Mouse (Mus musculus) left cerebral cortex, postnatal 4 days (tissue): ENCODE results near the gene Tmem94. TPM values are rescaled to one million over a fixed set of nuclear protein-coding genes. Genes with fewer than 3 reads are reported as not detected.

Experiments
- DNase-seq: peaks from one replicate; pipeline ENCODE4 v3.0.0-alpha.2; 2022
- intact Hi-C: fragments of 180-260 bp; cut with DNase I; formaldehyde crosslinking; loops from one replicate; pipeline ENCODE4 v1.15.1; 2025
- total RNA-seq, 2 experiments: library from RNA; stranded (reverse); gene quantifications; 2 replicates each; pipeline ENCODE4 v1.2.3; 2021

Tmem94 gene
- total RNA-seq, 2 experiments from 2014 or later, result 37.3 to 44.1 TPM

DNA sequence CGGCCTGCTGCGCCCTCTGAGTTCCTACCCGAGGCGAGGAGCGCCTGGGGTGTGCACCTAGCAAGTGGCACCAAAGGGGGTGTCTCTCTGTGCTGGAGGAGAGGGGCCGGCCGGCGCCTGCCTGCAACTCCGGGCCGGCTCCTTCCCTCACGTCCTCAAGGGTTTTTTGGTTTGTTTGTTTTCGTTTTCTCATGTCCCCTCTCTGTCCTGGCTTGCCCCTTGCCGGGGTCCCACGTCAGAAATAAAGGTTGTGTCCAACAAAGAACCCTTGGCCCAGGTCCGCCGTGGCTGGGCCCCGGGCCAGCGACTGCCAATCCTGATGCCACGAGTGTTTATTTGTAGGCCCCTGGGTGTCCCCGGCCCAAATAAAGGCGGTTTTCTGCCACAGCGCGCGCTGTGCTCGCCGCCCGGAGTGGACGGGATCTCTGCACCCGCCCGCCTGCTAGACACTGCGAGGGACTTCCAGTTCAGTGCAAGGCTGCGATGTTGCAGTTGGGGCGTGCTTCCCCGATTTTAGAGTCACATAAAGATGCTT lies 441 bp downstream of the Tmem94 start:
- intact Hi-C loops, result loop anchor here (5.0 kb wide), 1 partner anchor 47 kb away; the partner anchor contains the start of genes Caskin2 and Tsen54
- DNase-seq, result peak; percentile 70

DNA sequence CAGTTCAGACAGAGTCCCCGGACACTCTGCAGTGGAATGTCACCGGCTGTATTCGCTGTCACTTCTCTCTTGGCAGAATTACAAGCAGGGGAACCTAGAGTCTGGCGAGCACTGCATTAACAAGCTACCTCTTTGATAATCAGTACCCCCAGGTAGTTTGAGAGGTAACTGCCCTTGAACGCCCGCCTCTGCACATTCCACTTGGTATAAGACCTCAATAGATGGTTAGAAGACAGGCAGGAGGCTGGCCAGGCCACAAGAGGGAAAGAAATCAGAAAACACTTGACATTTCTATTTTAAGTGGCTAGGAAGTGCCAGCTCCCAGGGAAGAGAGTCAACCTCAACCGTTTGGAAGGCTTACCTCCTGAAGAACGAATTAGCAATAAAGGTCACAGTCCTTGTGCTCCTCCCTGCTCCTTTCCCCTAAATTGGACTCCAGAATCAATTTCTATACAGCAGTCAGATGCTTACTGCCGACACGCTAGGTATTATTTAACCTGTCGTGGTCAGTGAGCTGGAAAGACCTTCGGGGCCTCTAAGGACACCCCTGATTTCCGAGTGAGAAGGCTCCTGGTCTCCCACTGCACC lies 1.2 kb downstream of the Tmem94 start:
- DNase-seq, result no peak
- intact Hi-C loops, result loop anchor here (5.0 kb wide), 1 partner anchor 46 kb away; the partner anchor contains the start of genes Caskin2 and Tsen54

DNA sequence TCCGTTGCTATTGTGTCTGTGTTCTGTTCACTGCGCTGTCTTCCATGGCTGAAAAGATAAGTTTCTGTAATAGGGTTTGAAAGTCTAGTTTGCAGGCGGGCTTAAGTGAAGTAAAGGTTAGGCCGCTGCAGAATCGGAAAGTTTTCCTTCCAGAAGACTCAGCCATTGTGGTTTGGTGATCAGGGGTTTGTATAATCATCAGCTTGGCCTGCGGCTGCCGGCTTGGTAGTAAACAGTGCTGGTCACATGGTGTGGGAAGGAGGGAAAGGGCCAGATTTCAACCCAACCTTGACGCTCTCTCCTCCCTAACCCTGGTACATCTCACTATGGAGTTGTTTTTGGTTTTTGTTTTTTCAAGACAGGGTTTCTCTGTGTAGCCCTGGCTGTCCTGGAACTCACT lies 1.7 kb downstream of the Tmem94 start:
- DNase-seq, result no peak
- intact Hi-C loops, result loop anchor here (5.0 kb wide), 1 partner anchor 45 kb away; the partner anchor contains the start of genes Caskin2 and Tsen54

DNA sequence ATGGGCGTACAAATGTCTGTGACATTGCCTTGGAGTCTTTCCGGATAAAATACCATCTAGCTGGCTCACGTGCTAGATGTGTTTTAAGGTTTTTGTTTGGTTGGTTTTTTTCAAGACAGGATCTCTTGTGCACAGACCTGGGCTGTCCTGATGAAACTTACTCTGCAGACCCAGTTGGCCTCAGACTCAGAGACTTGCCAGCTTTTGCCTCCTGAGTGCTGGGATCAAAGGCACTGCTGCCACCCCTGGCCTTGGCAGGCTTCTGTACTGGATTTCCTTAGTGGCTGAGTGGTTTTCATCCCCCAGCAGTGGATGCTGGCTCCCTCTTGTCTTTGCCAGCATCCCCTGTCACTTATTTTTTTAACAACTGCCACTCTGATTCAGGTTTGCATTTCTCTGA lies 3.7 kb downstream of the Tmem94 start:
- intact Hi-C loops, result loop anchor here (5.0 kb wide), 1 partner anchor 43 kb away; the partner anchor contains the start of genes Caskin2 and Tsen54
- no peak for DNase-seq

DNA sequence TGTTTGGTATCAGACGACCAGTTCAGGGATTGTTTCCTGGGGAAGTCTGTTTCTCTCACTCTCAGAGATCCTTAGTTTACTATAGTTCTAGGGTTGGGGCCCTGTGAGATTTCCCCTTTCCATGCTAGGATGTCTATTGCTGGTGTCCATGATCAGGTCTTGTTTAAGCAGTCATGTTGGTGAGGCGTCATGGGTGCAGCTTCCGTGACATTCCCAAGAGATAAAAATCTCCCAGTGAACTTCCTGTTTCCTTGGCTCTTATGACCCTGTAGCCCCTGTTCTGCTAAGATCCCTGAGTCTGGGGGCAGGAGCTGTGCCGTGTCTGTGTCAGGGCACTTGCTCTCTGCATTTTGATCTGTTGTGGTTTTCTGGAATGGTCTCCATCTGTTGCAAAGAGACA lies 9.4 kb downstream of the Tmem94 start:
- DNase-seq, result no peak
- intact Hi-C loops, result no loop called here

DNA sequence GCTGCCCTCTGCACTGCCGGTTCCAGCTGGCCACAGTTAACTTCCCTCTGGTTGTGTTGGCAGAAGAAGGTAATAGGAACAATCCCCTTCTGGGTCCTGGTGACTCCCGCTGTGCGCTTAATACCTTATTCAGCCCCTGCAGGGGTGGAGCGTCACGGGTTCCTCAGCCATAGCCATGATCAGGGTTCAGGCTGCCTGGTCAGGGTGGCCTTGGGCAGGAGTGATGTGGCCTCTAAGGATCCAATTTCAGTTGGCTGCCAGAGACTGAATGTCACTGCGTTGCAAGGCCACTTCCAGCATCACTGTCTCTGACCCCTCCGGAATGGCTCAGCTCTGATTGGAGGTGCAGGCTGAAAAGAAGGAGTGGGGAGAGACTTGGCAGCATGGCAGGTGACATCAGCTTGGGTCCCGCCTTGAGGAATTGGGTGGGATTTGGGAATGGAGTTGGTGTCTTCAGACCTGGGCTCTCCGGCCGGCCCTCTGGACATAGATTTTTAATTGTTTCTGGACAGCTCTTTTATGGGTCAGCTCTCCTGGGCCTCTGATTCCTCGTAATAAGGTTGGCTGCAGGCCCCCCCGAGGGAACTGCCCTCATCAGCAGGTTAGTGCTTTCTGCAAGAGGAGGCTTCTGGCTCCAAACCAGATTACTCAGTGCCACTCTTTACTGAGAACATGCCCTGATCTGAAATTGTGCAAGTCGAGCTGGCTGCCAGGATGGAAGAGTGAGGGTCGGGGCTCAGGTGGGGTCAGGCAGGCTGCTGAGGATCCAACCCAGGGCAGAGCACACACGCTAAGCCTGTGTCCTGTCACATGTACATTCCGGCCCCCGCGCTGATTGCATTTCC lies 10.8 kb downstream of the Tmem94 start:
- intact Hi-C loops, result no loop called here
- peak; percentile 35 for DNase-seq

DNA sequence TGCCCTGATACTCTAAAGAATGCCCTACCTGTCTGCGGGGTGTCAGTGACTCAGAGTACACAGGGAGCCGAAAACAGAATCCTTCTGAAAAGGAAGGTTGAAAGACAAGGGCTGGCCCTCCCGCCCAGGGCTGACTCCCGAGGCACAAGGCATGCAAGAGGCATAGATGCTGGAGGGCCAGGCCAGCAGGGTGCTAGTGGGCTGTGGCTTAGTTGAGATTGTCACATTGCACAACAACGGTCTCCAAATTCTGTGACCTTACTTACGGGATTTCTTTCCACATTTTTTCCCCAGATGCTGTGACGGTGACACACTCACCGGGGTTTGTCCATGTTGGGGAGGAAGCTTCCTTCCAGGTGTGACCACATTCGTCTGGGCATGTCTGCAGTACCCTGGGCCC lies 11.7 kb downstream of the Tmem94 start:
- intact Hi-C loops, result no loop called here
- DNase-seq, result no peak

DNA sequence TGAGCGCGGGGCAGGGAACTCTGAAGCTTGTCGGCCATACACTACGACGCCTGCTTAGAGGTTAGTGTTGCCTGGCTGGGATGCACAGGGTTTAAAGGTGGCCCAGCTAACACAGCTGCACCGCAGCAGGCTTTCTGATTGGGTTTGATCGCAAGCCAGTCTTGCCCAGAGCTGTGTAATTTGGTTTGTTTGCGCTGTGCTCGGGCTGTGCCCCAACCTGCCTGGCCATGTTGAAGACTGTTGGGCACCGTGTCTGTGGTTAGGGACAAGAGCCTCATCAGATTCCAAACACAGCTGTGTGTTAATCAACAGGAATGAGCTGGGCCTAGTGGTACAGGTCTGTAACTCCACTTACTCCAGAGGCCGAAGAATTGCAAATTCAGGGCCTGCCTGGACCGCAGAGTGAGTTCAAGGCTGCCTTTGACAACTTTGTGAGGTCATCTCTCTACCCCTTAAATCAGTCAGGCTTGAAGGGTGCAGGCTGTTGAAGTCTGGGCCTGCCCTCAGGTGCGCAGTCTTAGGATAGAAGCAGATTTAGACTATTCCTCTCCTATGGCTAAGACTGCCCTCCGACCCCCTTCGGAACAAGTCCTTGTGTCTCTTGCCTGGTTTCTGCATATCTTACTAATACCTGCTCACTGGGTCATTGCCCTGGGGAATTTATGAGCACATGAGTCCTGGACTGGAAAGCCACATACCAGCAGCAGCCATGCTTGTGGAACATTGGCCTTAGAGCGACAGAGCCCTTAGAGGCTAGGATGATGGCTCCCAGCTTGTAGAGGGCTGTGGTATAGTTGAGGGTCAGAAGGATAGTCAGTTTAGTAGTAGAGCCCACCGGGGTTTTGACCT lies 12.5 kb downstream of the Tmem94 start:
- intact Hi-C loops, result no loop called here
- DNase-seq, result no peak

DNA sequence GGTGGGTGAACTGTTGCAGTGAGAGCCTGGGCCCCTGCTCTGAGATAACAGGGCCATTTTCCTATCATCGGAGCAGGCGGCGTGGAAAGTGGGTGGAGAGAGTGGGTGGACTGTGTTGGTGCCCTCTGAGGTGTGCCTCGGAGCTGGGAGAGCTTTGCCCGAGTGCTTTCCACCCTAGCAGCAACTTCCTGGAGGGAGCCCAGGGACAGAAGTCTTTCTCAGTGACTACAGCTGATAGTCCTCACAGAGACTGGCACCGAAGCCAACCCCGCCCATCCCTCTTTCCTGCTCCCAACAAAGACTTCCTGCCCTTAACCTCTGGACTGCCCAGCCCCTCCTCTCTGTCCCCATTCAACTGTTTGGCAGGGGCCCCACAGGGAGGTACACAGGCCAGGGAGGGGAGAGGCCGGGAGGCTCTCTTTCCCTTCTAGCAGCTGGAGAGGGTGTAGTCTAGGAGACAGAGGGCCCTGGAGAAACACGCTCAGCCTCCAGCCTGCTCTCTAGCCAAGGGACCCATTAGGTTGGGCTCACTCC lies 13.9 kb downstream of the Tmem94 start:
- intact Hi-C loops, result no loop called here
- peak; percentile 65 for DNase-seq

DNA sequence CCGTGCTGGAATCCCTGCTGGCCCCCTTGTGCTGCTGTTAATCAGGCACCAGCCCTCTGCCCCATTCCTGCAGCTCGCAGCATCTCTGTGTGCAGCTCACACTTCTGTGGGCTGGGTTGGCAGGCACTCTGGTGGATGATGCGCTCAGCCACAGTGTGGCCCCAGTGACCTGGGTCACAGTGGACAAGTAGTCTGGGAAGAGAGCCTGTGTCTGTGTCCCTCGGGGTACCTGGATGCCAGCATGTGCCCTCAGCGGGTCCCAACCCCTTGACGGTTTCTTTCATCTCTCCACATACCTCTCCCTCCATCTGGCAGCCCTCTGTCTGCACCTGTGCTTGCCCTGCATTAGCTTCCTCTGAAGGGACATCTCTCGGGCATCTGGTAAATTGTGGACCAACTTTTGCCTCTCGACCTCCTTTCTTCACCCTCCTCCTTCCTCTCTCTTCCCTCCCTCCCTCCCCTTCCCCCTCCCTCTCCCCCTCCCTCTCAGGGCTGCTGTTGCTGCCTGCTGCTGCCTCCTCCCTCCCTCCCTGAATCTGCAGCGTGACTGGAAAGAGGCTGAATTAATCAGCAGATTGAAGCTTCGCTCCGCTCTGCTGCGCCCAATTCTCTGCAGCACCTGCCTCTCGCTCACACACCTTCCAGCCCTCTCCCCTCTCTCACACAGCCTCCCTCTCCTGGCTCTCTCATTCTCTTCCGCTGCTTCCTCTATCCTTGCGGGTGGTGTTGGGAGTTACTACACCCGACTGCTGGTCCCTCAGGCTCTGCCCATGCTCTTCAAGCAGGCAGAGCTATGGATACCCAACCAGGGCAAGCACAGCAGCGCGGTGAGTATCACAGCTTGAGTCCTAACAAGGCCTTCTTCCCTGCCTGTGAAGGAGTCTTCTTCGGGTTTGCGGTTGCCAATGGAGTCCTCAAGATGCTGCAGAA lies 15.2 kb downstream of the Tmem94 start:
- intact Hi-C loops, result no loop called here
- DNase-seq, result peak; percentile 41

DNA sequence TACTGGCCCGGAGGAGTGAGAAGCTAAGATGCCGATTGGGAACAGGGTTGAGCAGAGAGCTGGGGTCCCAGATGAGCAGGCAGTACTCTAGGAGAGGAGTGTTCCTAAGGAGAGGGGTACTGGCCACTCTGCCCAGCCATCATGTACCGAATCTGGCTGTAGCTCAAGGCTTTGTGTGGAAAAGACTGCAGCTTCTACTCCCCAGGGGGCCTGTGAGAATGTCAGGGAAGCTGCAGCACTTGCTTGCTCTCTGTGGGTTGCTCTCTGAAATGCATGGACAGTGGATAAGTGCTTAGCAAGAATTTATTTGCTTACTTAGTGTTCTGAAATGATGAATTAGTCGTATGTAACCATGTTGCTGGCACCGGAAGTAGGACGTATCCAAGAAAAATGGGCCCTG lies 21.2 kb downstream of the Tmem94 start:
- DNase-seq, result no peak
- intact Hi-C loops, result no loop called here

DNA sequence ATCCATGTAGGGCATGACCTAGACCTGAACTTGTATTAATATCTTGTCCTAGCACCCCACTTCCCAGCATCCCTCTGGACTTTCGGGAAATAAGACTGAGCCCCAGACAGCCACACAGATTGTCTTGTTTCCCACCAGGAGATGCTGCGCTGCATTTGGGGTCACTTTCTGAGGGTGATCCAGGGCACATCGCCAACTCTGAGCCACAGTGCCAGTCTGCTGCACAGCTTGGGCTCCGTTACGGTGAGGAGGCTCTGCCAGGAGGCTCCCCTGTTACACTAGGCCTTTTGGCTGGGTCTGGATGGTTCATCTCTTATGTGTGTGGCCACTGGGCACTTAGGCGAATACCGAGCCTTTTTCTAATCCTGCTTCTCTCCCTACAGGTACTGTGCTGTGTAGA lies 24.6 kb downstream of the Tmem94 start:
- DNase-seq, result peak; percentile 75
- intact Hi-C loops, result no loop called here

DNA sequence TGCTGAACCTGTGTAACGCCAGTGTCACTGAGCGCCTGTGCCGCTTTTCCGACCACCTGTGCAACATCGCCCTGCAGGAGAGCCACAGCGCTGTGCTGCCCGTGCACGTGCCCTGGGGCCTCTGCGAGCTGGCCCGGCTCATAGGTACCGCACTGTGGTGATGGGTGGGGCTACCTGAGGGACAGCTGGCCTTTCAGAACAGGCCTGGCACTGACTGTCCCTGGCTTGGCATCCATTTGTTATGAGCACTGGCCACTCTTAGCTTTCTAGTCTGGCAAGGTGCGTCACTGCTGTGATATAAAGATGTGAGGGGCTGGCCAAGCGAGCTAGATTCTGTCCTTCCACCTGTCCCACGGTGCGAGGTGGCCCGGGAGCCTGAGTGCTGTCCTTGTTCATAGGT lies 26.7 kb downstream of the Tmem94 start:
- intact Hi-C loops, result no loop called here
- no peak for DNase-seq

DNA sequence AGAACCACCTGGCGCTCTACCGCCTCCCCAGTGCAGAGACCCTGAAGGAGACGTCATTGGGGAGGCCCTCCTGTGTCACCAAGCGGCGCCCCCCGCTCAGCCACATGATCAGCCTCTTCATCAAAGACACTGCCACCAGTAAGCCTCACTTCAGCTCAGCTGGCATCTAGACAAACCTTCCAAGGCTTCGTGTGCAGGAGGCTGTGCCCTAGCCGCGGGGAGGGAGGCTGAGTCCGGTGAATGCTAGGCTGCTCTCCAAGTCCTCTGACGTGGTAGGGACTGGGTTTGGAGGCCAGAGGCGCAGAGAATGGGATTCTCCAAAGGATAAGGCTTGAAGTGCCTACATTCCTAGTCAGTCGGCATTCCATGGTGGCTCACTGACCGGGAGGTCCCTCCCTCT lies 27.1 kb downstream of the Tmem94 start:
- no peak for DNase-seq
- intact Hi-C loops, result no loop called here

DNA sequence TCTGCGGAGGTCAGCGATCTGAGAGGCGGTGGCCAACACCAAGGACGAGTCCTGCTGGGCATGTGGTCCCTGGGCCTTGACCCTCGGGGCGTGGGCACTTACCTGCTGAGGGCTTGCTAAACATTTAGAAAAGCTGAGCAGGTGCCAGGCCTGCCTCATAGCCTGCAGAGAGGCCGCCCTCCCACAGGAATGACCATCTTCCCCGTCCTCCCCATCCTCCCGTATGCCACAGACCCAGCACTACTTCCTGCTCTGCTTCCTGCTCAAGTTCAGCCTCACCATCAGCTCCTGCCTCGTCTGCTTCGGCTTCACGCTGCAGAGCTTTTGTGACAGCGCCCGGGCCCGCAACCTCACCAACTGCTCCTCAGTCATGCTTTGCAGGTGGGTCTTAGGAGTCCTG lies 31.7 kb downstream of the Tmem94 start:
- DNase-seq, result no peak
- intact Hi-C loops, result no loop called here

DNA sequence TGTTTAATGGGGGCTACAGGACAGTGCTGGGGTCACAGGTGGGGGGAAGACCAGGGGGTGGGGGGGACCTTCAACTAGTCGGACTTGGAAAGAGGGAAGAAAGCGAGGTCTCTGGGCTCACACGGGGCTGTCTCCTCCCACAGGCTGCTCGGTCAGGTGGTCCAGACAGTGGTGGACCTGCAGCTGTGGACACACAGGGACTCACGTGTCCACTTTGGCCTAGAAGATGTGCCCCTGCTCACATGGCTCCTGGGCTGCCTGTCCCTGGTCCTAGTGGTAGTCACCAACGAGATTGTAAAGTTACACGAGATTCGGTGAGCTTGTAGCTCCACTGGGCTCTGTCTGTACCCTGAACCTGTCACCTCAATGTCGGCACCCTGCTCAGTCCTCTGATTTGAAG lies 32.4 kb downstream of the Tmem94 start:
- intact Hi-C loops, result no loop called here

DNA sequence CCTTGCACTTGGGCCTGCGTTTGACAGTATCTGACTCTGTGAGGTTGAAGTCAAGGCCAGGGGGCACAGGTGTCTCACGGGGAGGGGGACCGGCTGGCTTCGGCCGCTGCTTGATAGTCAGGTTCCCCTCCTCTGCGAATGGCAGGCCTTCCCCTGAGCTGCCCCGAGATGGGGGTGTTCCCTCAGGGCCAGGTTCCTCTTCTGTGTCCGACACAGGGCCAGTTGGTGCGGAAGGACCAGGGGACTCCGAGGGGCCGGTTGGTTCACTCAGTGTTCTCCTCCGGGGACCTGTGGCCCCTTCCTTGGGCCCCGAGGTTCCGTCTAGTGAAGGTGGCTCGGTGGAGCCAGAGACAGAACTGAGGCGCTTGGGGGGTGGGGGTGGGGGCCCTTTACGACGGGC lies 35.7 kb downstream of the Tmem94 start:
- no peak for DNase-seq
- intact Hi-C loops, result no loop called here

More for the DNA sequence above, 32.4 kb downstream of the Tmem94 start:
- no peak for DNase-seq

DNA sequence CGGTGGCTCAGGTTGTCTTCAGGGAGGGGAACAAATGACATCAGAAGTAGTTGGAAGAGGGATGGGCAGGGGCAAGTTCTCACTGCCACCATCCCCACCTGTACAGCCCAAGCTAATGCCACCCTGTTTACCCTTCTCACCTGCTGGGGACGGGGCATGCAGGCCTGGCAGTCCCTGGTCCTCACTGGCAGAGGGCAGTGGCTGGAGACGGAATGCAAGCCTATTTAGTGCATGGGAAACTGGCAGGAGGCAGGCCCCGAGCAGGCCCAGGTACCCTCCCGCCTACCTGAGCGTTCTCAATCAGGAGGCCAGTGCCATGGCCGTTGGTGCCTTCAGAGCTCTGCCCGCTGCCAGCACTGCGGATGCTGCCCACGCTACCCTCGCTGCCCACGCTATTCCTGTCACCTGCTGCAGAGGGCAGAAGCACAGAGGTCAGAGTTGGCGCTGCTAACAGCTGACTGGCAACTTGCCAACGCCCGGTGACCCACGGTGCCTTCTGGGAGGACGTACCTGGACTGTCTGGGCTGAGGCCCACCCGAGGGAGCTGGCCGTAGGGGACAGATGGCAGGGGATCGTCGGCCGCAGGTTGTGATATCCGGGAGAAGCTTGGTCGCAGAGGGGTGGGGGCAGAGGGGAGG lies 38.0 kb downstream of the Tmem94 start:
- intact Hi-C loops, result no loop called here

DNA sequence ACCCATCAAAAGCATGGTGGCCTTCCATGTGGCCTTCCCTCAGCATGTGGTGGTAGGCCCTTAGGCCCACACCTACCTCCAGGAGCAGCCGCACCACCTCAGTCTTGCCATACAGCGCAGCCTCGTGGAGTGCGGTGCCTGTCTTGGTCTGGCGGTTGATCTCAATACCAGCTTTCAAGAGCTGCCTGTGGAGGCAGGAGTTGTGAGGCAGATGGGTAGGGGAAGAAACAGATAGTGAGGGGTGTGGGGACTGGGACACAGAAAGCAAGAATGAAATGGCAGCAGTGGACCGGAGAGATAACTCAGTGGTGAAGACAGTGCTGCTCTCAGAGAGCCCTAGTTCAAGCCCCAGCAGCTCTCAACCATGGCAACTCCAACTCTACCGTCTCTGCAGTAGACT lies 39.8 kb downstream of the Tmem94 start:
- intact Hi-C loops, result no loop called here
- no peak for DNase-seq

More for the DNA sequence above, 38.0 kb downstream of the Tmem94 start:
- DNase-seq, result no peak
